Mouse (Mus musculus) limb, embryonic 13.5 days (tissue): ENCODE measurements around the gene 1700017N19Rik. TPM values are rescaled to one million over a fixed set of nuclear protein-coding genes. Genes with fewer than 3 reads are reported as not detected.

Experiments used
- ATAC-seq: fragments of 200-750 bp; cut with Nextera tagmentation; 2 replicates; pipeline ENCODE4 v1.8.0; 2017; ENCODE audit warnings: low read depth, moderate number of reproducible peaks, moderate TSS enrichment; ENCODE audit not compliant: low FRiP score
- H3K27ac ChIP-seq: fragments of 300-500 bp; sonication (generic); 2 replicates; pipeline ENCODE4 v1.5.1; 2015; ENCODE audit warnings: inconsistent platforms, mild to moderate bottlenecking, moderate library complexity
- H3K27me3 ChIP-seq: fragments of 300-500 bp; sonication (generic); 2 replicates; pipeline ENCODE4 v1.6.1; 2015; ENCODE audit warnings: mild to moderate bottlenecking, inconsistent platforms
- H3K36me3 ChIP-seq: fragments of 300-500 bp; sonication (generic); 2 replicates; pipeline ENCODE4 v1.6.1; 2015; ENCODE audit warnings: inconsistent platforms, mild to moderate bottlenecking, moderate library complexity
- H3K4me1 ChIP-seq: fragments of 300-500 bp; sonication (generic); 2 replicates; pipeline ENCODE4 v1.6.1; 2015; ENCODE audit warnings: inconsistent platforms
- H3K4me2 ChIP-seq: fragments of 300-500 bp; sonication (generic); replicated peaks from 2 replicates; pipeline ENCODE4 v1.6.1; 2015; ENCODE audit warnings: inconsistent platforms, mild to moderate bottlenecking, moderate library complexity
- H3K4me3 ChIP-seq: fragments of 300-500 bp; sonication (generic); 2 replicates; pipeline ENCODE4 v1.5.1; 2015; ENCODE audit warnings: moderate library complexity, mild to moderate bottlenecking, inconsistent platforms
- H3K9ac ChIP-seq: fragments of 300-500 bp; sonication (generic); 2 replicates; pipeline ENCODE4 v1.6.1; 2015; ENCODE audit warnings: mild to moderate bottlenecking, inconsistent platforms
- H3K9me3 ChIP-seq: fragments of 300-500 bp; sonication (generic); 2 replicates; pipeline ENCODE4 v1.6.1; 2016; ENCODE audit warnings: inconsistent platforms
- WGBS: fragments of 180-500 bp; shearing (Covaris S2); methylation state at CpG from one replicate; pipeline ENCODE4 v1.1.7; 2015; 5-methylcytosine and 5-hydroxymethylcytosine counted together
- polyA plus RNA-seq: library from polyadenylated mRNA; unstranded; fragments of >200 nt; fragmentation: Nextera tagmentation; extraction: Ambion mirVana; gene quantifications from 2 replicates; pipeline ENCODE4 v1.2.1, GENCODE M21; 2015

The 1700017N19Rik gene
- polyA plus RNA-seq, 1 experiment from 2014 or later: not detected

- Histone ChIP-seq H3K4me1 (no peaks in the 10 kb centered on the region), H3K4me2 (no peak overlapping the region), H3K27ac (no peak overlapping the region), H3K4me3 (no peak overlapping the region), H3K27me3 (no peaks in the 10 kb centered on the region), H3K9me3 (no peaks in the 10 kb centered on the region), H3K9ac (no peak overlapping the region), H3K36me3 (no peaks in the 10 kb centered on the region)
- ATAC-seq: no peak
- 67% methylated on average over 2 of the region's 2 CpGs for WGBS
Measured at GRCm38 (mm10) chr10:100604254-100604653, 14.0 kb downstream of the 1700017N19Rik start.

GRCm38 (mm10) chr10:100617233-100617903 is 27.1 kb downstream of the 1700017N19Rik start:
- no peak for ATAC-seq
- Histone ChIP-seq H3K9ac (no peak overlapping the region), H3K4me2 (no peak overlapping the region), H3K27ac (no peak overlapping the region), H3K9me3 (no peaks in the 10 kb centered on the region), H3K4me3 (no peak overlapping the region), H3K4me1 (peaks cover 8% of the 10 kb centered on the region; the same call in 1 of the 2 replicates), H3K36me3 (no peaks in the 10 kb centered on the region), H3K27me3 (no peaks in the 10 kb centered on the region)
- WGBS: 70% methylated on average over 6 of the region's 6 CpGs

GRCm38 (mm10) chr10:100619474-100619873 is 29.2 kb downstream of the 1700017N19Rik start:
- Histone ChIP-seq H3K9ac (no peak overlapping the region), H3K27ac (no peak overlapping the region), H3K9me3 (no peaks in the 10 kb centered on the region), H3K4me2 (no peak overlapping the region), H3K4me1 (peaks cover 8% of the 10 kb centered on the region; the same call in 1 of the 2 replicates), H3K4me3 (no peak overlapping the region), H3K27me3 (no peaks in the 10 kb centered on the region), H3K36me3 (no peaks in the 10 kb centered on the region)
- WGBS: 81% methylated on average over 7 of the region's 7 CpGs
- no peak for ATAC-seq

DNA sequence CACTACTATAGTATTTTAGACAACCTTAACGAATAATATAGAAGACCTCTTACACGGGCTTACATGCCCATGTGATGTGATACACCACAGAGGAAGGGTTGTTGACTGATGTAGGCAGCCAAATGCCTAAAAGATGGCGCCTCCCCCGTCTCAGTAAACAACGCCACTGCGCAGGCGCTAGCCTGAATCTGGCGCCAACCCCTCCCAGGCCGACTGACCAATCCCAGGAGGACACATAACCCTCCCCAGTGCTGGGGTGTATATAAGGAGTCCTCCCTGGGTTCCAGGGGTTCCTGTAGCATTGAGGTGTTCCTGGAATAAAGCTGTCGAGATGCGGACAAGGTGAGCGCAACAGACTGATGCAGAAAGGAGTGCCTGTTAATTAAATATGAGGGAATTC is 29.8 kb downstream of the 1700017N19Rik start:
- no peak overlapping the region for H3K4me2 ChIP-seq
- no peak overlapping the region for H3K9ac ChIP-seq
- no peak overlapping the region for H3K27ac ChIP-seq
- H3K9me3 ChIP-seq: no peaks in the 10 kb centered on the region
- no peaks in the 10 kb centered on the region for H3K27me3 ChIP-seq
- H3K36me3 ChIP-seq: no peaks in the 10 kb centered on the region
- ATAC-seq: no peak
- 93% methylated on average over 12 of the region's 12 CpGs for WGBS
- peaks cover 8% of the 10 kb centered on the region; the same call in 1 of the 2 replicates for H3K4me1 ChIP-seq
- H3K4me3 ChIP-seq: no peak overlapping the region

DNA sequence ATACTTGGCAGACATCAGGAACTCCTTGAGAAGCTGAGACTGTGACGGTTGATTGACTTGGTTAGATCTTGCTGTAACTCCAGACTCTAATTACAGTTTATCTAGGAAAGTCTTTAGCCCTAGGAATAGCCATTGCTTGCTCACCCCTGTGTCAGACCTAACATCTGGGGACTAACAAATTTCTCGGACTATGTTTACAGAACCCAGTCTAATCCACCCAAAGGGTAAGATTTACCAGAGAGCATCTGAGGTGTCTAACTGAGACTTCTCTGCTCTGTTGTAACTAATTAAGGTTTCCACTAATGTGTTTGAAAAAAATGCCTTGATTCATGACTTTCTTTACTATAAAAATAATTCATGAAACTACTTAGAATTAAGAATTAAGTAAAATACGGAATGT is 32.2 kb downstream of the 1700017N19Rik start:
- no peak overlapping the region for H3K27ac ChIP-seq
- peaks cover 8% of the 10 kb centered on the region; the same call in 1 of the 2 replicates for H3K4me1 ChIP-seq
- no peak for ATAC-seq
- 71% methylated on average over 3 of the region's 3 CpGs for WGBS
- H3K27me3 ChIP-seq: no peaks in the 10 kb centered on the region
- H3K9ac ChIP-seq: no peak overlapping the region
- no peaks in the 10 kb centered on the region for H3K9me3 ChIP-seq
- H3K4me2 ChIP-seq: no peak overlapping the region
- H3K36me3 ChIP-seq: no peaks in the 10 kb centered on the region
- H3K4me3 ChIP-seq: no peak overlapping the region

DNA sequence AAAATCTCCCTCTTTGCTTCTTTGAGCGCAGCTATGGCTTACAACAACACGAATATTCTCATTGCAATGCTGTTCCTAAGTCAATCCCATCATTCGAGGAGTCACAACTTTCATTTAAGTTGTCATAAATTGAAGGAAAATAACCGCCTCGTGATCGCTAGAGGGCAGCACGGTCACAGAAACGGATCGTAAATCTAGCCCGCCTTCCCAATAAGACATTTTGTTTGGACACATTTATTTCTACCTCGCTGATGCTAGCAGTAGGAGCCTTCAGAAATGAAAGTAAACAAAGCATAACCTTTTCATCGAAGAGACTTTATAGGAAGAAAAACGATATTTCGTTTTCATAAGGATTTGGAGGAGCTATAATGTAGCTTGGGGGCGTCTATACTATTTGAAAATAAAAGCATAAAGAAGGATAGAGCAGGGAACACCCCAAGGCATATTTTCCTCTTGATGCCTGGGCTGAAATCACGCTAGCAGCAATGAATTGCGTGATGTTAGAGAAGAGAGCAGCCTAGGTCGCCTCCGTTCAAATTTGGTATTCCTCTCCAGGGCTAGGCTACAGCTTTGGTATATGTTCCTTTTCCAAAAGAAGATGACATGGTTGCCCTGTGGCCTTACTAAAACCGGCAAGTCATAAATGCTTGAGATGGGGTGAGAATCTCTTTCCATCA is 39.6 kb downstream of the 1700017N19Rik start:
- H3K27me3 ChIP-seq: no peaks in the 10 kb centered on the region
- H3K4me1 ChIP-seq: no peaks in the 10 kb centered on the region
- H3K9me3 ChIP-seq: no peaks in the 10 kb centered on the region; the same call in 1 of the 2 replicates
- H3K4me2 ChIP-seq: peak overlapping the region; percentile 41
- H3K9ac ChIP-seq: no peak overlapping the region
- ATAC-seq: no peak
- 32% methylated on average over 20 of the region's 20 CpGs for WGBS
- no peaks in the 10 kb centered on the region for H3K36me3 ChIP-seq
- no peak overlapping the region for H3K27ac ChIP-seq
- H3K4me3 ChIP-seq: 0 out of 2 replicates have a peak overlapping the region, but pooled peaks have one; percentile 15

DNA sequence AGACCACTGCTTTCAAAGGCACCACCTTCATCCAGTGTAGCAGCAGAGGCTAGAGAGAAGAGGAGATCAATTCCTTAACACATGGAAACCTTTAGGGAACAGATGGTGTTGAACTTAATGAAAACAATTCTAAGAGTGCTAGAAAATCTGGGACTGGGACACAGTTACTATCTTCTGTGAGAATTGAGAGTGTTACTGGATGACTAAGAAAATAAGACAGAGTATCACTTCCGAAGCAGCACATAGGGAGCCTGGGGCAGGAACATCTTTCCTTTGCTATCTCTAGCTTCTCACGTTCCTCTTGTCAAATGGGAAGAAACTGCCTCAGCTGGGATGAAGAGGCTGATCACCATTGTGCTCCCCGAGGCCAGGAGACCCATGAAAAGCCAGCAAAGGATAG is 52.6 kb downstream of the 1700017N19Rik start:
- H3K4me1 ChIP-seq: no peaks in the 10 kb centered on the region
- H3K4me3 ChIP-seq: no peak overlapping the region
- H3K27ac ChIP-seq: no peak overlapping the region
- WGBS: 73% methylated on average over 3 of the region's 3 CpGs
- H3K27me3 ChIP-seq: no peaks in the 10 kb centered on the region
- H3K9ac ChIP-seq: no peak overlapping the region
- H3K36me3 ChIP-seq: no peaks in the 10 kb centered on the region
- H3K4me2 ChIP-seq: no peak overlapping the region
- no peak for ATAC-seq
- no peaks in the 10 kb centered on the region for H3K9me3 ChIP-seq

GRCm38 (mm10) chr10:100645331-100645935 is 55.1 kb downstream of the 1700017N19Rik start:
- no peaks in the 10 kb centered on the region for H3K27me3 ChIP-seq
- no peak overlapping the region for H3K9ac ChIP-seq
- H3K9me3 ChIP-seq: no peaks in the 10 kb centered on the region
- no peak overlapping the region for H3K4me3 ChIP-seq
- H3K4me2 ChIP-seq: no peak overlapping the region
- no peaks in the 10 kb centered on the region for H3K4me1 ChIP-seq
- no peak for ATAC-seq
- no peaks in the 10 kb centered on the region for H3K36me3 ChIP-seq
- 72% methylated on average over 4 of the region's 4 CpGs for WGBS
- no peak overlapping the region for H3K27ac ChIP-seq

DNA sequence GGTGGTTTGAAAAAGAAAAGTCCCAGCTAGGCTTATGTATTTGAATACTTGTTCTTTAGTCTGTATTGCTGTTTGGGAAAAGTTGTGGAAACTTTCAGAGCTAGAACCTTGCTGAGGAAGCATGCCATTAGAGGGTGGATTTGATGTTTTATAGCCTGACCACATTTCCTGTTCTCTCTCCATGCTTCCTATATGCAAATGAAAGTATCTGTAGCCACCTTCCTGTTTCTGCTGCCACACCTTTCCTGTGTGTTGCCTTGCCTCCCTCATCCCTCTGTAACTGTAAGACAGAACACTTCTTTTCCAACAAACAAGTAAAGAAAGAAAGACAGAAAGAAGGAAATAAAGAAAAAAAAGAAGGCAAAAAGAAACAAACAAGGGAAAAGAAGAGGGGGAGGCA is 63.9 kb downstream of the 1700017N19Rik start:
- H3K4me2 ChIP-seq: no peak overlapping the region
- H3K9ac ChIP-seq: no peak overlapping the region
- H3K27me3 ChIP-seq: no peaks in the 10 kb centered on the region
- H3K36me3 ChIP-seq: no peaks in the 10 kb centered on the region
- no peaks in the 10 kb centered on the region for H3K9me3 ChIP-seq
- no peak overlapping the region for H3K27ac ChIP-seq
- no peak for ATAC-seq
- H3K4me1 ChIP-seq: no peaks in the 10 kb centered on the region
- H3K4me3 ChIP-seq: no peak overlapping the region

DNA sequence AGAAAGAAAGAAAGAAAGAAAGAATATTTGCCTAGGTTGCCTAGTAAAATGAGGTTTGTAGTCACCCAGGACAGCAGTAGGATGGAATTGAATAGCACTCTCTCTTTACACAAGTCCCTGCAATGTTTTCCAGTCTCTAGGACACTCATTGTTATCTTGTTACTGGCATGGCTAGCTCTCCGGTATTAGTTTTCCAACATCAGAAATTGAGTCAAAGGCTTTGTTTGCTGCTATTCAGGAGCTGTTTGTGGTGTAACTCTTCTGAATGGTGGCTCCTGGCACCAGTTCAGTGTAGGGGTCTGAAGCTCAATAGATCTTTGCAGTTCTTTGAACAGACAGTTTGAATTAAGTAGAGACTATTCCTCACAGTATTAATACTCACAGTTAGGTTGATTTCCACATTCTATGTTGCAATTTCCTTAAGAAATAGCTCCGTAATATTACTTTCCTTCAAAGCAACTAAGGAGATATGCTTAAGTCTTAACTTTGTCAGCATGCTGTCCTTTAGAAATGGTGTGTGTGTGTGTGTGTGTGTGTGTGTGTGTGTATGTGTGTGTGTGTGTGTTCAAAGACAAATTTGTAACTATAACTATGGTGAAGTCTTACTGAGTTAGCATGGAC is 71.8 kb downstream of the 1700017N19Rik start:
- Histone ChIP-seq H3K4me1 (no peaks in the 10 kb centered on the region), H3K9me3 (no peaks in the 10 kb centered on the region), H3K27ac (no peak overlapping the region), H3K9ac (no peak overlapping the region), H3K36me3 (no peaks in the 10 kb centered on the region), H3K4me3 (no peak overlapping the region), H3K27me3 (no peaks in the 10 kb centered on the region), H3K4me2 (no peak overlapping the region)
- no peak for ATAC-seq
- WGBS: 89% methylated on average over 2 of the region's 2 CpGs
